Mouse (Mus musculus): ENCODE results near the gene Clic5. TPM values are rescaled to one million over a fixed set of nuclear protein-coding genes. Genes with fewer than 3 reads are reported as not detected.
"Not testable (repeated sequence)": the region's sequence is repeated elsewhere in the genome, so short reads cannot be mapped to it uniquely, and the experiment has no call there.

Gene Clic5
- 7.8 and 9.4 TPM in 2 replicates for polyA plus RNA-seq (2015; fragmentation: Nextera tagmentation; extraction: Ambion mirVana)

DNA sequence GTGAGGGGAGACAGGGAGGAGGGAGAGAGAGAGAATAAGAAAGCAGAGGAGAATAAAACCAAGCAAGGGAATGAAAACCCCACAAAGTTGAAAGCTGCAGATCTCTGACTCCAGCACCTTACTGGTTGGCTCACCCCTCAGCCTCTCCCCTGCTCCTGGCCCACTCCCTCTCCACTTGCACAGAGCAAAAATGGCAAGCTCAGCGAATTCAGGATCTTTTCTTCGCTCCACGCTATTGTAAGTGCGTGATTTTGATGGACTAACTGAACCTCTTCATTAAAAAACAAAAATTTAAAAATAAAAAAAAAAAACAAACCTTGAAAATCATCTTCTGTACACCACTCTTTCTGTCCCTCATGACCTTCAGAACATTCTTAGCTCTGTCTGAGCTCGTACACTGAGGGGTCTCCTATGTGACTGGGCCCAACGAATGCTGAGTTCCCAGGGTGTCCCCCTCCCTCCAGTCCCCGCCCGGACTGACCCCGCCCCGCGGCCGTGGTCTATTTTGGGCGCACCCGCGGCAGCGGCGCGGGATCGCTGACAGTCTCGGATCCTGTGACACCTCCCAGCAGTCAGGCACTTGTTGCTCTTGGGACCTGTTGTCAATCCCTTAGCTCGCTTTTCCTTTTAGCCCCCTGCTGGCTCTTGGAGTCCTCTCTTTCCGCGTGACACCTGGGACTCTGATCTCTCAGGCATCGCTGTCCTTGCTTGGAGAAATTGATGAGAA lies at the start of gene Clic5:
Clic5 (plus strand) TSS at position 543 of the 727 bp plus-strand sequence.
- DNase-seq (ENCODE audit: low spot score): peak; percentile 55

DNA sequence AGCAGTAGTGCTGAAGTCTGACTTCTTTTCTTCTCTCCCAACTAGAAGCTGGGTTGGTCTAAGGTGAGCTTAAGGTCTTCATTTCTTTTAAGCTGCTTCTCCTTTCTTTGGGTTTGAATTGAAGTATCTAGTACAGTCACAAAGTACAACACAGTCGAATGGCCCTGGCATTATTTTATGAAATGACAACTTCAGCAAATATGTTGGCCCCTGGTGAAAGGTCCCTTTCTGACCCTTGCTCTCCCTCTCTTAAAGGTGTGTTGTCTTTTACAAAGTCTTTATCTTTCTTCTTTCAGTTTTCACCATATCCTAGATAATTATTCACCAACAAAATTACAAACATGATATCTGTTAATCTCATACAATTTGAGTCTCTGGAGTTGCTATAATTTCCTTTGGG lies 42.6 kb upstream of the Clic5 start:
- DNase-seq (ENCODE audit: low spot score): no peak

DNA sequence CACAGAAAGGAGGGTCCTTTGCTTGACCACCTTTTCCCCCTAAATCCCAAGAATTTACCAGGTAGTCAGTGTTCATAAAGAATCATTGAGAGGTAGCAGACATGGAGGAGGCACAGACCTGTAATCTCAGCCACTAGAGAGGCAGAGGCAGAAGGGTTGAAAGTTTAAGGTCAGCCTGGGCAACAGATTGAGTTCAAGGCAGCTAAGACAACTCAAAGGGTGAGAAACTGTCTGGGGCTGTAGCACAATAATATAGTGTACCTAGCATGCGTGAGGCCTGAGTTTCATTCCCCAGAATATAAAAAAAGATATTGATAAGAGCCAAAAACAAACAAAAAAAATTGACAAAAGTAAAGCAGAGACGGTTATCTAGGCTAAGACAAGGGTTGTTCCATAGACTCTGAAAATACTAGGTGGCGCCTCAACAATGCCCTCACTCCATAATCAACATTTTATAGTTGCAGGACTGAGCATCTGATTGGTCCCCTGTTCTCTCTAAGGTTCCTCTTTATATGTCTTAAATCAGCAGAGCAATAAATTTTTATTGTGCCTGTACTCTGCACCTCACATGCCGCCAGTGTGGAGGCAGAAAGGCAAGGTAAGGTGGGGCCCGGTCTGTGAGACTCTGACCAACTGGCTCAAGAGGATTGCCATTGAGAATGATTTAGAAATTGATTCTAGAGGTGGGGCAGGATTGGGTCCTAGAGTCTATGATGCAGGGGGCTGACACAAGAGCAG lies 40.1 kb upstream of the Clic5 start:
- no peak for DNase-seq (ENCODE audit: low spot score)

DNA sequence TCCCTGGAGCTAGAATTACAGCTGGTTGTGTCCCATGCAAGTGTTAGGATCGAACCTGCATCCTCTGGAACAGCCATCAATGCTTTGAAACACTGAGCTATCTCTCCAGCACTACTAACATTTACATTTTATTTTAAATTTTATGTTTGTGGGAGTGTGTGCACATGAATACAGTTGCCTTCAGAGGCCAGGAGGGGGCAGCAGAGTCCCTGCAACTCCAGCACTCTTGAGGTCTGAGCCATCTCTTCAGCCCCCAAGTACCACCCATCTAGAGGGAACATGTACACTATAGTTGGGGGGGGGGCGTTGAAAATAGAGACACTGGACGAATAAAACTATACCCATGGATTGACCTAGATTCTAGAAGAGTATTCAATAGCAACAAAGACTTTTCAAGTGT lies 37.3 kb upstream of the Clic5 start:
- peak; percentile 34 for DNase-seq (ENCODE audit: low spot score)

DNA sequence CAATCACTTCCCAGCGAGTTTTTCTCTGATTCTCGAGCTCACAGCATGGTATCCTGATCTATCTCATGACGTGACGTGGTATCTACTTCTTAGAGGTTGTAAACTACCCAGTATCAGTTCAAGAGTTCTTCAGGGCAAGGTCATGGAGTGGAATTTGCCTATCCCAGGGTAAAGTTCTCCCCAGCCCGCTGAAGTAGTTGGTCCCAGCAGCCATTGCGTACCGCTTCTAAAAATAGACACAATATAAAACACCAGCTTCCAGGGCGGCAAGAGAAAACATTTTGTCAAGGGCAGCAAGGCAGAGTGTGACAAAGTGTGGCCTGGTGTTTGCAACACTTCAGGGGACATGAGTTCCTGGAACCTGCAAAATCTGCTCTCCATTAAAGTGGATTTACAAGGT lies 36.5 kb upstream of the Clic5 start:
- DNase-seq (ENCODE audit: low spot score): no peak

DNA sequence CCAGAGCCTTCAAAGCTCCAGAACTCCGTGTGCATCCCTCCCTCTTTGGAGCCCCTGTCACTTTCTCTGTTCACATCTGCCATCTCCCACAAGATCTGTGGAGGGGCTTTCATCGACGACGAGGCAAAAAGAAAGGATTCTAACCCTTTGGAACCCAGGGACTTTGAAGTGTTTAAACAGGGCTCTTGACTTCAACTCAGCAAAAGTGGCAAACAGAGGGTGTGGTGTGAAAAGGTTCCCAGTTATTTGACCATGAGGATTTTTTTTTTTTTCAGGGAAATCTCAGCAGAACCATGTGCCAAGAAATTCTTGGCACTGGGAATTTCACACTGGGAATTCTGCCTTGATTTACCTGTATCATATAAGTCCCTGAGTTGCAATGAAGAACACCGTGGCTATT lies 34.5 kb upstream of the Clic5 start:
- DNase-seq (ENCODE audit: low spot score): no peak

DNA sequence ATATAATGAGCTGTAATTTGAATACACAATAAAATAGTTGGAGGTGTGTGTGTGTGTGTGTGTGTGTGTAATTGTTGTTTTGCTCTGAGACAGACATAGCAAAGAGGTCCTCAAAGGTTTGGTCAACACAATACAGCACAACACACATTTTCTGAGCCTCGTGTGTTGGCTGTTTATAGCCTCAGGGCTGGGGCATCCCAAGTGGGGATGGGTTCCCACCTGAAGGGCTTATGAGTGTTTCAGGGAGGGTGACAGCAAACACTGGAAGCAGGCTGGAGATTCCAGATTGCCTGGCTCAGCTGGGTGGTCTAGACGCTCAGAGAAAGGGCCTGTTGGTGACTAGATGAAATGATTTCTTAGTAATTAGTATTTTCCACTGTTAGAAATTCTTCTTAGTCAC lies 33.2 kb upstream of the Clic5 start:
- no peak for DNase-seq (ENCODE audit: low spot score)

DNA sequence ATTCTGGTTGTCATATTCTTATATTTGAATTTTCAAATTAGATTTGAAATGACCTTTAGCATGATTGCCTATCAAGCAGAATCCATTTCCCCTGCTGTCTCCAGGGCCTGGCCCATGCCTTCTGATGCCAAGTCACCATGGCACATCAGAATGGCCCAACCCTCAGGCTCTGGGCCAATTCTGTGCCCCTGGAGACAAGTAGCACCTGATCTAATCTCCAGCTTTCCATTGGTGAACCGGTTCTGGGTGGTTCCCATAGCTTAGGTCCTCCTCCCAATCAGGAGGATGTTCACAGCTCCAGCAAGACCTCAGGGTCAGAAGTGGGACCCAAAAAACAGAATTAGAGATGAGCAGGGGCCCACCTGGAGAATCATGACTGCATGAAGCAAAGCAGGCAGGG lies 30.2 kb upstream of the Clic5 start:
- no peak for DNase-seq (ENCODE audit: low spot score)

DNA sequence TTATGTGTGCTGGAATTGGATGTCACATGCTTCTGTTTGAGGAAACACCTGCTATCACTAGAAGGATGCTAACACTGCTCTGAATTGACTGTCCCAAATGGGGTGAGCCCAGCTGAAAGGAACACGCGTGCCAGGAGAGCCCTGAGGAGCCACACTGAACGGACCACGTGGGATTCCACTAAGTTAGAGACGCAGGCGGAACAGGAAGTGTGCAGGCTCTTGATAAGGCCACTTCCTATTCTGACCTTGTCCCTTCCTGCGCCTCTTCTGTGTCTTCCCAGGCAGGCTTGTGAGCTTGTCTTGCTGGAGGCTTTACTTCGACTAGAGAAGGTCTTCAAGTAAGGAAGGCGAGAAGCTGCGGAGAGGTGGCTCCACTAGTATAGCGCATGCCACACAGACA lies 27.9 kb upstream of the Clic5 start:
- no peak for DNase-seq (ENCODE audit: low spot score)

DNA sequence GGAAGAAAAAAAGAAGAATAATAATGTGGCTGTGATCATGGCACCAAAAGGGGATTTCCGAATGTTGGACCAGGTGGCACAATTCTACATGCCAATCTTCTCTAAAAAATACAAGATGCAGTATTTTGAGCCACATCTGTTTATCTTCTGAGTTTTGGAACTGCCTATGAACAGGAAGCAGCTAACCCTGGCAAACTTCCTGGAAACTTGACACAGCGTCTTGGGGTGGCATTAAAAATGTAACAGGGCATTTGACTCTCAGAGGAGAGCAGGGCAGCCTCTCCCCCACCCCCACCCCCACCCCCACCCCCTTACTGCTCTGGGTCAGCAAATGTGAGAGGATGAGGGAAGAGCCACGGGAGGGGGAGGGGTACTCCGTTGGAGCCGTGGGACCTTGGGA lies 25.9 kb upstream of the Clic5 start:
- DNase-seq (ENCODE audit: low spot score): no peak

DNA sequence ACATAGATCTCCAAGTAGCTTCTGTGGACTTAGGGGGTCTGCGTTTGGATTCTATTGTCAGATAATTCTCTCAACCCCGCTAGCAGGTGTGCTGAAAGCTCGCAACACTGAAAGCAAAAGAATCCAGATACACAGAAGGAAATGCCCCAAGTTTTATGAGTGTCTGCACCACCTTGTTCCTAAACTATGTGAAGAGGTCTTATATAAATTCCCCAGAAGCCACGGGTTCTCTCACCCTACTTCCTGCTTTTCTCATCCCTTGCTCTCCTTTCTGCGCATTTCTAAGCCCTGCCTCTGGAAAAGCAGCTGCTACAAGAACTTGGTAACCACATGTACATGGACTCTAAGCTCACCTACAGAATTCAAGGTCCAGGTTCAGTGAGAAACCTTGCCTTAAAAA lies 25.4 kb upstream of the Clic5 start:
- no peak for DNase-seq (ENCODE audit: low spot score)

DNA sequence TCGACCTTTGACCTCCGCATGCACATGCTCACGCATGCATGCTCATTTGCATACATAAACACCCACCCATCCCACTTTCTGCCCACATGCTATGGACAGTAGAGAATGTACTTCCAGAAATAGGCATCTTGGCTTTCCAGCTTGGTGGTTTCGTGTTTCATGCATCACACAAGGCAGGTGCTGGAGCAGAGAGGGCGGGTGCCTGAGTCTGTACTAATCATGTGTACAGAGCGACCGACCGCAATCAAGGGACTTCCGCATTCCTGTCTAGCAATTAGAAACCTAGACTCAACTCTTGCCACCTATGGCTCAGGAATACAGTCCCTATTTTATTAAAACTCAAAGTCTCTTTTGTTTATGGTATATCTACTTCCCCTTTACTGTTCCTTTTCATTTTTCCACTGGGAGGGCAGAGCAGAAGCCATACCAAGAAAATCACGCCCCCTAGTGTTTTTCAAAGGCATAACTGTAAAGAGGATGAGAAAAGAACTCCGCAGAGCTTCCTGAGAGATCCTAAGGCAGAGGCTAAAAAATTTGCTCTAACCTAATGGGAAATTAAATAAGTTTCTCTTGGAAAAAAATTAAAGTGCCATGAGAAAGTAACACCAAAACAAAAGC lies 22.5 kb upstream of the Clic5 start:
- no peak for DNase-seq (ENCODE audit: low spot score)

DNA sequence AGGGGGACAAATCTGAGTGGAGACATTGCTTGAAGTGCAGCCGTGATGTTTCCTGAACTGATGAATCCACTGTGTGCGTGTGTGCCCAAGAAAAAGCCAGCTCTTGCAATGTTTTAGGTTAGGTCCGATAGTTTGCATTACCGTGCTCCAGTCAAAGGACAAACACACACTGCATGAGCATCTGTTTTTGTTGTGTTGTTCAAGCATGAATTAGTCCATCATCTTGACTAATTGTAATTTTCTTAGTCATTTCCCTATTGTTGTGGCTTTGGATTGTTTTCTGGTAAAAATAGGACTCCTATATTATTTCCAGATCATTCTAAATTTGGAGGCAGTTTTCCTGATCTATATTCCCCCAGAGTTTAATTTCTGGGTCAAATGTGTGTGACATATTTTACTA lies 18.7 kb upstream of the Clic5 start:
- DNase-seq (ENCODE audit: low spot score): no peak

DNA sequence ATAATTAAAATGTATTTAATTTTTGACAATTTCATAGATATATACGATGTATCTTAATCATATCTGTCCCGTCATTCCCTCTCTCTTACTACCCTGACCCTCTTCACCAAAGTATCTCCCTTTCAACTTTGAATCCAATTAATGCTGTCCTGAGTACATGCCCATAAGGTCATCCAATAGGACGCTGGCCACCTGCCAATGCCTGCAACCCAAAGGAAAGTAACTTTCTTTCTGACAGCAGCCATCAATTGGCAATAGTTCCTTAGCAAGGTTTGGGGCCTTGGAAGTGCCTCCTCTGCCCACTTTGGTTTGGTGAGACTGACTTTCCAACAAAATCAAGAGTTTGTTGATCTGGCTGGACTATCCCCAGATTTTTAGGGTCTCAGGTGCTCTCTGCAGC lies 18.1 kb upstream of the Clic5 start:
- no peak for DNase-seq (ENCODE audit: low spot score)

DNA sequence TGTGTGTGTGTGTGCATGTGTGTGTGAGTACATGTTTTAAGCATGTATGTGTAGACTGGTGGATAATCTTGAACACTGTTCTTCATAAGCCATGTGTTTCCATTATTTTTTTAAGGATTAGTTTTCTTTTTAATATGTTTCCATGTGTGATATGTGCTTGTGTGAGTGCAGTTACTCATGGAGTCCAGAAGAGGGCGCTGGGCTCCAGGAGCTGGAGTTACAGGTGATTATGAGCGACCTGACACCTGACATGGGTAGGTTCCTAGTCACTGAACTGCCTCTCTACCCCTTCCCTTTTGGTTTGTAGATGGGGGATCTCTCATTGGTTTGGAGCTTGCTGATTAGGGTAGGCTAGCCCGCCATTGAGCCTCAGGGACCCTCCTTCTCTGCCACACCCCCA lies 16.5 kb upstream of the Clic5 start:
- no peak for DNase-seq (ENCODE audit: low spot score)

DNA sequence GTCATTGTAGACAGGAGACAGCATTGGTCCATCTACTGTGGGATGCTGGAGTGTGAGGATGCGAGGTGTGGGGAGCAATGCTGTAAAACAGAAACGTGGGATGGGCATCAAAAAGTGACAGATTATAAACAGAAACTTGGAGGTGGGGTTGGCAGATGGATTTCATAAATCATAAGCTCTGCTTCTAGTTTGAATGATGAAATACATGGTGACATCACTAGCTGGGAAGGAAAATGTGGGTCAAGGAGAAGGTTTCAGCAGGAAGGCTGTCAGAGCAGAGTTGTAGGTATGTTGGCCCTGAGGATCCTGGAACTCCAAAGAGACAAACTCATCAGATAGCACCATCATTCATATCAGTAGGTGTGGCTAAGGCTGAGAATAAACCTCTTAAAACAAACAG lies 15.0 kb upstream of the Clic5 start:
- DNase-seq (ENCODE audit: low spot score): no peak

DNA sequence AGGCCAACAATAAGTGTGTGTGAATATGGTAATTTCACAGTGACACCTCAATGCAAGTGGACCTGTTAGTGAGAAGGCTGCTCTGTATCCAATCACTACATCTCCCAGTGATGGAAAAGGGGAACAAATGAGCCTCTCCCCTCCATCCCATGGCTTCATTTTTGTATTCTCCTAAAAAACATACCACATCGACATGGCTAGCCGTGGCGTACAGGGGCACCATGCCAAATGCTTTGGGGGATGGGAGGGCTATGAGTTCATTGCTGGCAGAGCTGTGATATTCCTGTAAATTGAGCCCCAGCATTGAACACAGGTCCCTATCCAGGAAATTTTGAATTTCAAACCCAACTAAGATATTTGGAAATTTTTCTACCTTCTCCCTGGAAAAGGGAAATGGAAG lies 11.1 kb upstream of the Clic5 start:
- DNase-seq (ENCODE audit: low spot score): no peak

DNA sequence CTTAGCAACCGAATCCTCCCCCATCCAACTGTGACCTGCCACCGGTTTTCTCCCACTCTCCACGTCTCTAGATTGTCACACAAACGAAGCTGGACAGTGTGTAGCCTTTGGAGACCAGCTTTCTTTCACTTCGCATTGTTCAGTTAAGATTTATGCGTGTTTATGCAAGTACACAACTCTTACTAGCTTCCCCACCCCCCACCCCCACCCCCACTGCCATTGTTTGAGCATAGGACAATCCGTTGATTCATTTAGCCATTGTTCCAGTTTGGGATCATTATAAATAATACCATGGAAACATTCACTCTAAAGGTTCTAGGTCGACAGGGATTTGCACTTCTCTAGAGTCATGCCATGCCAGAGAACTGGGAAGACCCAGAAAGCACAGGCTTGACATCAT lies 7.0 kb upstream of the Clic5 start:
- no peak for DNase-seq (ENCODE audit: low spot score)

DNA sequence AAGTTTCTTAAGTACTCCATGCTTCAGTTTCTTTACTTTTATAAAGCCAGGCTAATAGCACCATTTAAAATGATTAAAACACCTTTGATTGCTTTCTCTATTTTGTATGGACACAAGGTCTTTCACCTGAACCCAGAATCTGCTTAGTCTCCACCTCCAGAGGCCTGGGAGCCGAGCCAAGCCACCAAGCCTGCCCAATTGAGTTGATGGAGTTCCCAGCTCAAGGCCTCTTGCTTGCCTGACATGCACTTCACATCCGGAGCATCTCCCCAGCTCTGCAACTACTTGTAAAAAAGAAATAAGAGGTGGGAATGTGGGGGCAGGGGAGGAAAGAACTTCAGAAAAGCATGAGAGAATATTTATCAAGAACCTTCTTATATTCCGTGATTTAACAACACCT lies 1.5 kb upstream of the Clic5 start:
- no peak for DNase-seq (ENCODE audit: low spot score)

DNA sequence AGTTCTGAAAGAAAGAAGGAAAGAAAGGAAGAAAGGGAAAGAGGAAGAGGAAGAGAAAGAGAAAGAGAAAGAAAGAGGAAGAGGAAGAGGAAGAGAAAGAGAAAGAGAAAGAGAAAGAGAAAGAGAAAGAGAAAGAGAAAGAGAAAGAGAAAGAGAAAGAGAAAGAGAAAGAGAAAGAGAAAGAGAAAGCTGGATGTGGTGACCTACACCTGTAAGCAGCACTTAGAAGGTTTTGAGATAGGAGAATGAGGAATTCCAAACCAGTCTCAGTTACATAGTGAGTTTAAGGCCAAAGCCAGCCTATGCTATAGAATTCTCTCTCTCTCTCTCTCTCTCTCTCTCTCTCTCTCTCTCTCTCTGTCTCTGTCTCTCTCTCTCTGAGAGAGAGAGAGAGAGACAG lies 847 bp upstream of the Clic5 start:
- not testable (repeated sequence) for DNase-seq (ENCODE audit: low spot score)

DNA sequence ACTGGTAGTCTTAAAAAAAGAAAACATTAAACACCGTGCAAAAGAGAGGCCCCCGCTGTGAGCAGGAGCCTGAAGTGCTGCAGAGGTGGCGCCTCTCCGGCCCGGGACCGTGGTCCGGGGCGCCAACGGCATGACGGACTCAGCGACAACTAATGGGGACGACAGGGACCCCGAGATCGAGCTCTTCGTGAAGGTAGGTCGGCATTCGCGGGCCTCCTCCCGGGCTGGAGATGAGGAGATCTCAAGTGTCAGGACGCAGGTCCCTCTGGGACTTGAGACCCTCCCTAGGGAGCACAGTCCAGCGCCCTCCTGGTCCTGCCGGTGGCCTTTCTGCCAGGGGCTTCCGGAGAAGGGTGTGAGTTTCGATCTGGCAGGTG lies 373 bp downstream of the Clic5 start:
- DNase-seq (ENCODE audit: low spot score): peak; percentile 9

DNA sequence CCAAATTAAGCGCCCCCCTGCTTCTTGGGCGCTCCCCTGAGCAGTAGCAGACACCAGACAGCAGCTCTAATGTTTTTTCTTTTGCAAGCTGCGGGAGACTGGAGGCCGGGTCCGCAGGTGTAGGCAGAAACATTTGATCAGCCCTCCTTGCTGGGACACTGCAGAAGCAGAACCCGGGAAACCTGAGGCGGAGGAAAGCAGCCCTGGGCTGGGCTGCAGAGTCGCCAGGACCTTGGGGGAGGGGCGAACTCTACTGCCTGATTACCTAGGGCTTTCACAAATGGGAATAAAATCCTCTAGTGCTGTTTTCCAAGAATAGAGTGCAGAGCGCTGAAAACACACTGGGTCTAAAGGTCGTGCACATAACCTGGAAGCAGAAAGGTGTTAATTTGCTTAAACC lies 1.3 kb downstream of the Clic5 start:
- DNase-seq (ENCODE audit: low spot score): peak; percentile 13

DNA sequence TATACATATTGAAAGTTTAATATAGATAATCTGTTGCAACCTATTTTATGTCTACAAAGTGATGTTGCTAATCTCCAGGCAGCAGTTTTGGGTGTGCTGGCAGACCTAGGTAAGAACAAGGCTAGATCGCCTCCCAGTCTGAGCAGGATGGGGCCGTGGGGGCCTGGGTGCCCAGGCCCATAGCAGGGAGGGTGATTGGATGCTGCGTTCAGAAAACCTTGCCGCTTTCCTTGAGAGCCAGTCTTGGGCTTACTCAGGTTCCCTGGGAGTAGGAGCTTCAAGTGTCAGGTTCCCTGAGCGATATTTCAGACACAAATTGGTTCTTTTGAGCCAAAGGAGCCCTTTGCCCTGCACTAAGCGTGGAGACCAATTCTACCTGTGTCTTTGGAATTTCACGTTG lies 1.9 kb downstream of the Clic5 start:
- DNase-seq (ENCODE audit: low spot score): no peak
